Mouse (Mus musculus) heart, embryonic 16.5 days (tissue): ENCODE measurements around the gene Pappa2. TPM values are rescaled to one million over a fixed set of nuclear protein-coding genes. Genes with fewer than 3 reads are reported as not detected.

Experiments
- ATAC-seq: fragments of 200-750 bp; cut with Nextera tagmentation; replicated peaks from 2 replicates; pipeline ENCODE4 v1.8.0; 2017; ENCODE audit warnings: moderate number of reproducible peaks; ENCODE audit not compliant: insufficient read depth, low FRiP score; ENCODE audit errors: extremely low read depth
- H3K27ac ChIP-seq: fragments of 300-500 bp; sonication (generic); 2 replicates; pipeline ENCODE4 v1.5.1; 2014; ENCODE audit warnings: mild to moderate bottlenecking, low read length, control low read depth, moderate library complexity
- H3K27me3 ChIP-seq: fragments of 300-500 bp; sonication (generic); 2 replicates; pipeline ENCODE4 v1.6.1; 2014; ENCODE audit warnings: low read length, mixed read lengths; ENCODE audit not compliant: control insufficient read depth, insufficient read depth
- H3K36me3 ChIP-seq: fragments of 300-500 bp; sonication (generic); 2 replicates; pipeline ENCODE4 v1.6.1; 2014; ENCODE audit not compliant: control insufficient read depth, insufficient read depth
- H3K4me1 ChIP-seq: fragments of 300-500 bp; sonication (generic); 2 replicates; pipeline ENCODE4 v1.6.1; 2014; ENCODE audit warnings: low read length, mixed read lengths; ENCODE audit not compliant: control insufficient read depth, insufficient read depth
- H3K4me2 ChIP-seq: fragments of 300-500 bp; sonication (generic); 2 replicates; pipeline ENCODE4 v1.6.1; 2014; ENCODE audit warnings: low read depth, mild to moderate bottlenecking, control low read depth, low read length
- H3K4me3 ChIP-seq: fragments of 300-500 bp; sonication (generic); 2 replicates; pipeline ENCODE4 v1.5.1; 2014; ENCODE audit warnings: mild to moderate bottlenecking, control low read depth, low read length
- H3K9ac ChIP-seq: fragments of 300-500 bp; sonication (generic); 2 replicates; pipeline ENCODE4 v1.6.1; 2014; ENCODE audit warnings: low read length, control low read depth
- H3K9me3 ChIP-seq: fragments of 300-500 bp; sonication (generic); replicated peaks from 2 replicates; pipeline ENCODE4 v1.6.1; 2016; ENCODE audit warnings: low read length; ENCODE audit not compliant: control insufficient read depth
- WGBS: fragments of 180-500 bp; shearing (Covaris S2); extraction: QIAGEN DNeasy Blood & Tissue Kit; methylation state at CpG from one replicate; pipeline ENCODE4 v1.1.7; 2014; 5-methylcytosine and 5-hydroxymethylcytosine counted together
- polyA plus RNA-seq: library from polyadenylated mRNA; unstranded; fragments of >200 nt; fragmentation: Nextera tagmentation; extraction: Ambion mirVana; gene quantifications from 2 replicates; pipeline ENCODE4 v1.2.1, GENCODE M21; 2015

Pappa2 gene
- polyA plus RNA-seq, 1 experiment from 2014 or later: 0.63 TPM

DNA sequence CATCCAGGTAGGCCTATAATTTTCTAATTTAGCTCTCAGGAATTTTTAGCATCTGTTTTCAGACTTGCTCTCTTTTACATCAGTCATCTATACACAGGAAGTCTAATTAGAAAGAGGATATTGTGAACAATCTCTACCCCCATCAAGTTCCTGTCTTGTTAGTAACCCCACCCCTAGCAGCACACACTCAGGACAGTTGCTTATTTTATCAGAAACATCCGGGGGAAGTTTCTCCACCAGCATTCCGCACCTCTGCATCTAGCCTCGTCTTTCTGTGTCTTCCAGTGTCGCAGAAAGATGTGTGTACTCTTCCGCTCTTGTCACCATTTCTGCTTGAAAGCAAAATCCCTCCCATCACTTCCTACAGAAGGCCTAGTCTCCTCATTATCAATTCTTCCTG is 59.8 kb downstream of the Pappa2 start:
- Histone ChIP-seq H3K4me3 (no peak overlapping the region), H3K4me2 (no peak overlapping the region), H3K36me3 (no peaks in the 10 kb centered on the region), H3K27me3 (no peaks in the 10 kb centered on the region), H3K9ac (no peak overlapping the region), H3K4me1 (no peaks in the 10 kb centered on the region), H3K9me3 (no peaks in the 10 kb centered on the region), H3K27ac (no peak overlapping the region)
- 51% methylated on average over 5 of the region's 5 CpGs for WGBS
- ATAC-seq: no peak

DNA sequence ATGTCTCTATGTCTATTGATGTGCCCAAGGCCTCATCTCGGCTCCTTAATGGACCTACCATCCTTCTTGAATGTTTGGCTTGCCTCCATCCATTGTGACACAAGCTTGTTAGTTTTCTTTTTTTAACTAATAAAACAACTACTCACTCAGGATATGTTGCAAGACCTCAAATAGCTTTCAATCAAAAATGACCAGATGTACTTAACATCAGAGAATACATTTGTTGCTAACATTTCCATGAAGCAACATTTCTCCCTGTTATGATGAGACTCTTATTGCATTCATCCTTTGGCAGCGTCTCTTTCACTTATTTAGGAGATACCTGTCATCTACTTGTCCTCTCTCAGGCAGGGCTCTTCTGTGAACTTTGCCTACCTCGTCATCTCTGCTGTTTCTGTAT is 61.4 kb downstream of the Pappa2 start:
- Histone ChIP-seq H3K4me2 (no peak overlapping the region), H3K9me3 (no peaks in the 10 kb centered on the region), H3K27ac (no peak overlapping the region), H3K27me3 (no peaks in the 10 kb centered on the region), H3K36me3 (no peaks in the 10 kb centered on the region), H3K4me3 (no peak overlapping the region), H3K4me1 (no peaks in the 10 kb centered on the region), H3K9ac (no peak overlapping the region)
- WGBS: 64% methylated on average over 3 of the region's 3 CpGs
- no peak for ATAC-seq

DNA sequence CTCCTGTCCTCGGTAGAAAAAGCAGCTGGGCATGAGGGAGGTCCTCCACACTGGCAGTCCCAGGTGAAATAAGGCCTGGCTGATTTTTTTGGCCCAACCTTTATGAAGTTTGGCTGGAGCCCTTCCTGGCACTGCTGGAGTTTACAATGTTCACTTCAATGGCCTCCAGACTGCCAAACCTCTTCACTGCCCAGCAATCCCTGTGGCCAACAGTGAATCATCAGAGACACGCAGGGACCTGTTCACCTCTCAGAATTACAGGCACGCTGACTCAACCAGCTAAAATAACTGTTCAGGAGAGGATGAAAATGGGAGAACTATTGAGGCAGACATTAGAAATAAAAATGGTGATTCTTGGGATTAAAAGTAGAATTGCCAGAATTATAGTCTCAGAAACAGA is 63.2 kb downstream of the Pappa2 start:
- no peaks in the 10 kb centered on the region for H3K36me3 ChIP-seq

DNA sequence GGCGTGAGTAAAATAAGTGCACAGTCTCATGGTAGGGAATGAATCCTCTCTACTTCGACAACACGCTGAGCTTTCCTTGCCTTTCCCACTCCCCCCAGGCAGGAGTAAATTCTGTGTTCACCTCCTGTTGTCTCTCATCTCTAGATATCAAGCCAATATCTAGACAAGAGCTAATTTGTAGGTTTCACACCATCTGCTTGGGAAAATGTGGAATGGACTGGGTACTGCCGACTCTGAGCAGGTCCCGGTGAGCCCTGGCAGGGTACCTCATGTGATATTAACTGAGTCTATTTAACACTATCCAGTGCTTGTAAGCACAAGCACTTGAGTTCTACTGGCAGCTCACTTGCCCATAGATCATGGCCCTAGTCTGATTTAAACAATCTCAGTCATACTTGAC is 64.7 kb downstream of the Pappa2 start:
- Histone ChIP-seq H3K27me3 (no peaks in the 10 kb centered on the region), H3K9me3 (no peaks in the 10 kb centered on the region), H3K36me3 (no peaks in the 10 kb centered on the region), H3K4me3 (no peak overlapping the region), H3K27ac (no peak overlapping the region), H3K9ac (no peak overlapping the region), H3K4me2 (no peak overlapping the region), H3K4me1 (no peaks in the 10 kb centered on the region)
- 85% methylated on average over 5 of the region's 5 CpGs for WGBS
- ATAC-seq: no peak

More for the DNA sequence above, 63.2 kb downstream of the Pappa2 start:
- Histone ChIP-seq H3K9me3 (no peaks in the 10 kb centered on the region), H3K4me3 (no peak overlapping the region), H3K4me1 (no peaks in the 10 kb centered on the region), H3K9ac (no peak overlapping the region), H3K27ac (no peak overlapping the region), H3K4me2 (no peak overlapping the region), H3K27me3 (no peaks in the 10 kb centered on the region)
- WGBS: 72% methylated on average over 3 of the region's 3 CpGs
- ATAC-seq: no peak

DNA sequence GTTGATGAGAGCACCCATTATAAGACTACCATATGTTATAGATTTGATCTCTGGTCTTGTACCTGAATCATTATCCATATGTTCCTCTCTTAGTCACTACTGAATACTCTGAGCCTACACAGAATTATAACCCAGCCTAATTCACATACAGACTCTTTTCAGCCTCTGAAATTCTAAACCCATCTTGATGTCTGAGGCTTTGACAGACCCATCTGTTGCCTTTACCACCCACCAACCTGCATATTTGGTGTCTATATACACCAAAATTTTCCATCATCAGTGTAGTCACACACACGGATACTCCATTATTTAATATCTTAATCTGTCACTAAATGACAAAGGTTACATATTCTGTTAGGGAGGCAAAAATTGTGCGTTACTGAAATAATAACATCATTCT is 69.6 kb downstream of the Pappa2 start:
- H3K9ac ChIP-seq: no peak overlapping the region
- H3K4me3 ChIP-seq: no peak overlapping the region
- H3K9me3 ChIP-seq: 0 out of 2 replicates have a peak, but pooled peaks cover 2% of the 10 kb centered on the region
- H3K27me3 ChIP-seq: no peaks in the 10 kb centered on the region
- H3K27ac ChIP-seq: no peak overlapping the region
- no peaks in the 10 kb centered on the region for H3K4me1 ChIP-seq
- no peaks in the 10 kb centered on the region for H3K36me3 ChIP-seq
- WGBS: 71% methylated on average over 2 of the region's 2 CpGs
- no peak overlapping the region for H3K4me2 ChIP-seq
- ATAC-seq: no peak

DNA sequence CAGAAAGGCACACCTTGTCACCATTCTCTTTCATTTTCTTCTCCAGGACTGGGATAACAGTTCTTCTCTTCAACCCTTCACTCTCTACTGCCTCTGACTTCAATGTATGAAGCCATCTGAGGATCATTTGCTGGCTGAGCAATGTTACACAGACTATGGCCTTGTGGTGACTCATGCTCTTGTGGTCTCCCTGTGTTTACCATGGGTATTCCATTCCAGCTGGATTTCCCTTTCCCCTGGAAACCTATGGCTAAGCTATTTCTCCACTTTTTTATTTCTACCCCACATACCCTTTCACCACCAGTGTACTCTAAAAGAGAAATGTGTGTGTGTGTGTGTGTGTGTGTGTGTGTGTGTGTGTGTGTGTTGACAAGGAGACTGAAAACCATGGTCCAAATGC is 83.0 kb downstream of the Pappa2 start:
- no peaks in the 10 kb centered on the region for H3K36me3 ChIP-seq
- H3K27me3 ChIP-seq: no peaks in the 10 kb centered on the region
- no peaks in the 10 kb centered on the region for H3K4me1 ChIP-seq
- H3K27ac ChIP-seq: no peak overlapping the region
- H3K9ac ChIP-seq: no peak overlapping the region
- no peaks in the 10 kb centered on the region for H3K9me3 ChIP-seq
- no peak overlapping the region for H3K4me2 ChIP-seq
- H3K4me3 ChIP-seq: no peak overlapping the region
- ATAC-seq: no peak

DNA sequence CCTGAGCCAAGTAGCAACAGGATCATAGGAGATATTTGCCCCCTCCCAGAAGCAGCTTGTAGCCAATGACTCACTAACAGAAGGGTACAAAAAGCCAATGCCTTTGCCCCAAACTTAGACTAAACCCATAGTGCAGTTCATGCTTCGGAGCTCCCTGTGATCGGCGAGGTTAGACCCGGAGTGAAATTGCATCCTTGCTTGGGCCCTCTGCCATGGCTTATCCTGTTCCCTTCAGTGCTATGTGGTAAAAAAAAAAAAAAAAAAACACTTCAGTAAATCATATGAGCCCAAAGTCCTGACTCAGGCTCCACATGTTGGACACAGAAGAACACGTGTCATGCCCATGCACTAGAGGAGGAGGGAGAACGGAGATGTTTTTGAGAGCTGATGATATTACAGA is 85.8 kb downstream of the Pappa2 start:
- H3K27ac ChIP-seq: no peak overlapping the region
- no peak for ATAC-seq
- H3K27me3 ChIP-seq: no peaks in the 10 kb centered on the region
- no peaks in the 10 kb centered on the region for H3K36me3 ChIP-seq
- no peaks in the 10 kb centered on the region for H3K4me1 ChIP-seq
- H3K9me3 ChIP-seq: no peaks in the 10 kb centered on the region
- no peak overlapping the region for H3K4me2 ChIP-seq
- H3K9ac ChIP-seq: no peak overlapping the region
- 82% methylated on average over 6 of the region's 6 CpGs for WGBS
- H3K4me3 ChIP-seq: no peak overlapping the region

DNA sequence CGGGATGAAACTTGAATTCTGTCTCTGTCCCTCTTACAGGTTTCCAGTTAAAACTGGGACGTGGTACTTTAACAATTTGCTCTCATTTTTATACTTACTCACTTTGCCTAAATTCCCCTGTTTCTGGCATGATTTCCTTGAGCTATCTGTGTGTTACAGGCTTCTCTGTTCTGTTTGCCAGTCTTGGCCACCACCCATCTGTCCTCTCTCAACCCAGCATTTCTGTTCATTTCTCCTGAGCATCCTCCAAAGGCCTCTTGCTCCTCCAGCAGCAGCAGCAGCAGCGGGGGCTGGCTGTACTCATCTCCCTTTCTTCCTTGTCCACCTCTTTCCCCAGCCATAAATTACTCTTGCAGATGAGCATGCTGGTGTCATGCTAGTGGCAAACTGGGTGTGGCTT is 104.8 kb downstream of the Pappa2 start:
- Histone ChIP-seq H3K9ac (no peak overlapping the region), H3K27me3 (no peaks in the 10 kb centered on the region), H3K27ac (no peak overlapping the region), H3K4me3 (no peak overlapping the region), H3K9me3 (no peaks in the 10 kb centered on the region), H3K4me1 (no peaks in the 10 kb centered on the region), H3K36me3 (no peaks in the 10 kb centered on the region), H3K4me2 (no peak overlapping the region)
- ATAC-seq: no peak
- WGBS: 66% methylated on average over 3 of the region's 3 CpGs

DNA sequence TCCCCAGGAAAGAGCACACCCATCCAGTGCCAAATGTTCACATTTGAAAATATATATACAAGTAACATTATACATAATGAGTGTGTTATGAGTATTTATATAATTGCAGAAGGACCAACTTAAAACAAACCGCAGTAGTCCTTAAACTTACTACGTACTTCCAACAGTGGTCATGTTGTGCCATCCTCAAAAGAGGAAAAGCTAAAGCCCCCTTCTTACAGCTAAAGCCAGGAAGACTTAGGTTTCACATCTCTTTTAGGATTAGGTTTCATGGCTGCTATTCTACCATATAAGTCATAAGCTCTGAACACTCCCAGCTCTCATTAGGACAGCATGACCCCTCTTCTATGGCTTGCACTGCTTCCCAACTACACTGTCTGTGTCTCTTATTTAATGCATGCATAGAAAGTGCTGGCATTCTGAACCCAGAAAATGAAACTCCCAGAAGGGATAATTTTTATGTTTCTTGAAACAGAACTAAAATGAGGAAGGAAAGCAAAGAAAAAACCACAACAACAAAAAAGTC is 105.7 kb downstream of the Pappa2 start:
- Histone ChIP-seq H3K4me3 (no peak overlapping the region), H3K27me3 (no peaks in the 10 kb centered on the region), H3K9ac (no peak overlapping the region), H3K4me2 (no peak overlapping the region), H3K27ac (no peak overlapping the region), H3K4me1 (no peaks in the 10 kb centered on the region), H3K9me3 (no peaks in the 10 kb centered on the region), H3K36me3 (no peaks in the 10 kb centered on the region)
- 86% methylated on average over 2 of the region's 2 CpGs for WGBS
- no peak for ATAC-seq

DNA sequence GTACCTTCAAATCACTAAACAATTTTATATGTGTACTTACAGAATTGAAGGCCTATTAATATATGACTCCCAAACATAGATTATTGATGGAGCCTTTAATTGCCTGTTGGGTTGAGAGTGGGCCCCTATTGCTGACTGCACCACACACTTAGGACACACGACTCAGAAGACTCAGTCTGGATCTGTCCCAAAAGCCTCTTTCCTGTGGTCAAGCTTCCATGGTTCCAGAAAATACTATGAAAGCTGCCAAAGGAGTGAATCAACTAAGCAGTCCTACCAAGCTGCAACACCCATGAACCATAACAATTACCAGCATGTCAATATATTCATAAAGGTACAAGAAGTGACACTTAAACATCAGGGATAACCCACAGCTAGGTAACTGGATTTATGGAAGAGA is 106.7 kb downstream of the Pappa2 start:
- Histone ChIP-seq H3K4me1 (no peaks in the 10 kb centered on the region), H3K4me3 (no peak overlapping the region), H3K4me2 (no peak overlapping the region), H3K27ac (no peak overlapping the region), H3K9me3 (no peaks in the 10 kb centered on the region), H3K9ac (no peak overlapping the region), H3K27me3 (no peaks in the 10 kb centered on the region), H3K36me3 (no peaks in the 10 kb centered on the region)
- ATAC-seq: no peak
- 59% methylated on average over 1 of the region's 1 CpGs for WGBS
